Mouse (Mus musculus) forebrain, embryonic 13.5 days (tissue): ENCODE measurements around the gene Echs1. TPM values are rescaled to one million over a fixed set of nuclear protein-coding genes. Genes with fewer than 3 reads are reported as not detected.
A peak's percentile ranks its signal among the peaks of the same experiment; 100 is the strongest.

Source experiments
- ATAC-seq: fragments of 200-750 bp; cut with Nextera tagmentation; 2 replicates; pipeline ENCODE4 v1.8.0; 2017
- H3K27ac ChIP-seq: fragments of 300-500 bp; sonication (generic); 2 replicates; pipeline ENCODE4 v1.5.1; 2015; ENCODE audit warnings: inconsistent platforms, mild to moderate bottlenecking, moderate library complexity
- H3K27me3 ChIP-seq: fragments of 300-500 bp; sonication (generic); 2 replicates; pipeline ENCODE4 v1.6.1; 2015; ENCODE audit warnings: mild to moderate bottlenecking, inconsistent platforms
- H3K36me3 ChIP-seq: fragments of 300-500 bp; sonication (generic); 2 replicates; pipeline ENCODE4 v1.6.1; 2015; ENCODE audit warnings: mild to moderate bottlenecking, inconsistent platforms; ENCODE audit not compliant: poor library complexity, severe bottlenecking
- H3K4me1 ChIP-seq: fragments of 300-500 bp; sonication (generic); 2 replicates; pipeline ENCODE4 v1.6.1; 2015; ENCODE audit warnings: inconsistent platforms
- H3K4me2 ChIP-seq: fragments of 300-500 bp; sonication (generic); 2 replicates; pipeline ENCODE4 v1.6.1; 2015; ENCODE audit warnings: inconsistent platforms, mild to moderate bottlenecking, moderate library complexity
- H3K4me3 ChIP-seq: fragments of 300-500 bp; sonication (generic); 2 replicates; pipeline ENCODE4 v1.5.1; 2015; ENCODE audit warnings: mild to moderate bottlenecking, inconsistent platforms
- H3K9ac ChIP-seq: fragments of 300-500 bp; sonication (generic); 2 replicates; pipeline ENCODE4 v1.6.1; 2015; ENCODE audit warnings: mild to moderate bottlenecking, inconsistent platforms
- H3K9me3 ChIP-seq: fragments of 300-500 bp; sonication (generic); replicated peaks from 2 replicates; pipeline ENCODE4 v1.6.1; 2016; ENCODE audit warnings: inconsistent platforms
- WGBS: fragments of 180-500 bp; shearing (Covaris S2); methylation state at CpG from one replicate; pipeline ENCODE4 v1.1.7; 2015; 5-methylcytosine and 5-hydroxymethylcytosine counted together
- polyA plus RNA-seq: library from polyadenylated mRNA; unstranded; fragments of >200 nt; fragmentation: Nextera tagmentation; extraction: Ambion mirVana; gene quantifications from 2 replicates; pipeline ENCODE4 v1.2.1, GENCODE M21; 2015

Echs1 gene
- polyA plus RNA-seq = 126 and 128 TPM in 2 replicates

GRCm38 (mm10) chr7:140116329-140117054 lies at the start of gene Echs1:
Gene Echs1, minus strand, starts transcription at chr7:140116476.
- H3K4me1 ChIP-seq = peaks cover 9% of the 10 kb centered on the region
- 4% methylated on average over 28 of the region's 28 CpGs for WGBS
- no peaks in the 10 kb centered on the region for H3K9me3 ChIP-seq
- no peaks in the 10 kb centered on the region for H3K27me3 ChIP-seq
- ATAC-seq = peak; percentile 96
- peak within 1 kb of the TSS; percentile 63 for H3K27ac ChIP-seq
- H3K4me3 ChIP-seq = peak within 1 kb of the TSS; percentile 85
- peaks cover 15% of the 10 kb centered on the region; the same call in 1 of the 2 replicates for H3K36me3 ChIP-seq
- peak within 1 kb of the TSS; percentile 87 for H3K4me2 ChIP-seq
- peak within 1 kb of the TSS; percentile 83 for H3K9ac ChIP-seq

GRCm38 (mm10) chr7:140164664-140165063 lies 48.4 kb upstream of the Echs1 start, which contains the start of gene Olfr522:
Gene Olfr522, minus strand, starts transcription at chr7:140164764.
- no peaks in the 10 kb centered on the region for H3K27me3 ChIP-seq
- H3K9ac ChIP-seq = no peak within 1 kb of the TSS
- ATAC-seq = no peak
- WGBS = 81% methylated on average over 7 of the region's 7 CpGs
- H3K4me2 ChIP-seq = no peak within 1 kb of the TSS
- H3K36me3 ChIP-seq = no peaks in the 10 kb centered on the region
- H3K27ac ChIP-seq = no peak within 1 kb of the TSS
- no peak within 1 kb of the TSS for H3K4me3 ChIP-seq
- H3K9me3 ChIP-seq = no peaks in the 10 kb centered on the region
- H3K4me1 ChIP-seq = no peaks in the 10 kb centered on the region

DNA sequence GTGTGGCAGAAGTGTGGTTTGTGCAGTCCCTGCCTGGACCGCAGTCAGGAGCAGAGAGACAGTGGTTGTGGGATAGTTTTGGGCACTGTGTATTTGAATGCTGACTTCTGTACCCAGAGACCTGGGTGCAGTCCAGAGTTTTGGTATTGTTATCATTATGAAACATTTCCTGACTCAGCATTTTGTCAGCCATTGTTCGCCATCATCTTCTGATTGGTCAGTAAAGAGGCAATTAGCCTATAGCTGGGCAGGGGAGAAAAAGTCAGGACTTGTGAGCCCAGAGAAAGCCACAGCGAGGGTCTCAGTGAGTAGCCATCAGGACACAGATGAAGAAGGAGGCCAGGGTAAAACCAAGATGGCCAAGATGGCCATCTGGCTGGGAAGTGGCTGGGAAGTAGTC lies 44.1 kb upstream of the Echs1 start:
- Histone ChIP-seq H3K9ac (no peak overlapping the region), H3K27ac (no peak overlapping the region), H3K9me3 (no peaks in the 10 kb centered on the region), H3K27me3 (peaks cover 4% of the 10 kb centered on the region; the same call in 1 of the 2 replicates), H3K36me3 (no peaks in the 10 kb centered on the region), H3K4me3 (no peak overlapping the region), H3K4me2 (no peak overlapping the region), H3K4me1 (no peaks in the 10 kb centered on the region)
- WGBS = 74% methylated on average over 3 of the region's 3 CpGs
- ATAC-seq = no peak

DNA sequence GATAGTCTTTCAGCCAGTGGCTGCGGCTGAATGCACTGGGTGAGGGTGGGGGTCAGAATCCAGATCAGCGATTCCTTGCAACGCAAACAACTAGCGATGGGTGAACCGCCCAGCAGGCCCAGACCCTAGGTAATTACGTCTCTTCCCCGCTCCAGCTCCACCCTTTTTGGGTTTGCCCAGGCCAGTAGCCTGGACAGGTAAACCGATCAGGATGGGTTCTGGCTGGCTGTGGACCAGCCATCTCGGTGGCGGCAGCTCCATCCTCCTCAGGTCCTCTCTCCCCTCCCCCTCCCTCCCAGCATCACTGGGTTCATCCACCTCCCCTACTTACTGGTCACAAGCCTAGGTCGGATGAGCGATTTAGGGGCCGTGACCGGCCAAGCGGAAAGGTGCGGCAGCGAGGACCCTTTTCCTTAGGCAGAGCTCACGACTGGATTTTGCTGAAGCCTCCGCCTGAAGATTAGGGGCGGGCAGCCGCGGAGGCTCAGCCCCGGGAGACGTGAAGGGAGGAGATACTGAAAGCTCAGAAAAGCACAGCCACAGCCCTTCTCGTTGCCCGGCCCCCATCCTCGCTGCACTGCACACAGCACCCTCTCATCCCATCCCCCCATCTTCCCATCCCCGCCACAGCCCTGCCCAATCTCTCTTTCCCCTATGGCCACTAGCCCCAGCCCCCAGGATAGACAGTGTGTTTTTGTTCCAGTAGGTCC lies 38.1 kb upstream of the Echs1 start, which contains the start of gene Sprn:
TSS of gene Sprn (minus strand) at position 660 of the 710 bp plus-strand sequence.
- H3K9me3 ChIP-seq = no peaks in the 10 kb centered on the region
- peak within 1 kb of the TSS; percentile 64 for H3K9ac ChIP-seq
- ATAC-seq = peak; percentile 72
- H3K36me3 ChIP-seq = no peaks in the 10 kb centered on the region
- H3K4me2 ChIP-seq = peak within 1 kb of the TSS; percentile 60
- peaks cover 17% of the 10 kb centered on the region for H3K4me1 ChIP-seq
- peaks cover 30% of the 10 kb centered on the region for H3K27me3 ChIP-seq
- H3K4me3 ChIP-seq = peak within 1 kb of the TSS; percentile 41
- WGBS = 2% methylated on average over 28 of the region's 28 CpGs
- H3K27ac ChIP-seq = no peak within 1 kb of the TSS; the same call in 1 of the 2 replicates

GRCm38 (mm10) chr7:140153829-140154217 lies 37.5 kb upstream of the Echs1 start:
- ATAC-seq = 0 out of 2 replicates have a peak, but pooled peaks have one; percentile 25
- 15% methylated on average over 4 of the region's 4 CpGs for WGBS
- Histone ChIP-seq H3K27ac (no peak overlapping the region), H3K4me2 (peak overlapping the region; percentile 60), H3K4me1 (peaks cover 17% of the 10 kb centered on the region), H3K9me3 (no peaks in the 10 kb centered on the region), H3K9ac (peak overlapping the region; percentile 64), H3K27me3 (peaks cover 30% of the 10 kb centered on the region), H3K36me3 (no peaks in the 10 kb centered on the region), H3K4me3 (peak overlapping the region; percentile 41)

DNA sequence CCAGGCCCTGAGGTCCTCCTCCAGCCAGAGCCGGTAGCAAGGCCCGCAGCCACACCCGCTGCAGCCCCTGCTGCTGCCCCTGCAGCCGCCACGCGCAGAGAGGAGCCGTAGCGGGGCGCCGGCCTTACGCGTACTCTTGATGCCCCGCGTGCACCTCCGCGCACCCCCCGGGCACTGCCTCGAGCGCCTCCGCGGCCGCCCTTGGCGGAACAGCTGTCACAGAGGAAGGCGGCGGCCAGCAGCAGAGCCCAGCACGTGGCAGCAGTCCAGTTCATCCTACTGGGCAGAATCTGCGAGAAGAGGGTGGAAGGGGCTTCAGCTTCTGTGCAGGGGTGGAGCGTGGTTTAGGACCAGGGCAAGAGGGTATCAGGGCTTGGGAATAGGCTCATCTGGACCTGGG lies 37.1 kb upstream of the Echs1 start:
- H3K27ac ChIP-seq = no peak overlapping the region
- 5% methylated on average over 28 of the region's 28 CpGs for WGBS

GRCm38 (mm10) chr7:140144550-140144949 lies 28.3 kb upstream of the Echs1 start:
- H3K9me3 ChIP-seq = no peaks in the 10 kb centered on the region
- H3K27me3 ChIP-seq = no peaks in the 10 kb centered on the region
- no peak overlapping the region for H3K4me3 ChIP-seq
- no peaks in the 10 kb centered on the region for H3K4me1 ChIP-seq
- no peak overlapping the region for H3K4me2 ChIP-seq
- no peak overlapping the region for H3K27ac ChIP-seq
- no peak for ATAC-seq
- WGBS = 87% methylated on average over 4 of the region's 4 CpGs
- H3K9ac ChIP-seq = no peak overlapping the region
- peaks cover 13% of the 10 kb centered on the region; the same call in 1 of the 2 replicates for H3K36me3 ChIP-seq

More for the DNA sequence above, 37.1 kb upstream of the Echs1 start:
- Histone ChIP-seq H3K27me3 (peaks cover 27% of the 10 kb centered on the region), H3K9me3 (no peaks in the 10 kb centered on the region), H3K4me2 (peak overlapping the region; percentile 60), H3K4me3 (peak overlapping the region; percentile 41), H3K9ac (peak overlapping the region; percentile 64), H3K4me1 (peaks cover 17% of the 10 kb centered on the region), H3K36me3 (no peaks in the 10 kb centered on the region)
- 0 out of 2 replicates have a peak, but pooled peaks have one; percentile 34 for ATAC-seq

- Histone ChIP-seq H3K9me3 (no peaks in the 10 kb centered on the region), H3K27me3 (no peaks in the 10 kb centered on the region), H3K9ac (no peak overlapping the region; the same call in 1 of the 2 replicates), H3K4me1 (peaks cover 7% of the 10 kb centered on the region), H3K4me2 (no peak overlapping the region), H3K4me3 (no peak overlapping the region), H3K27ac (no peak overlapping the region), H3K36me3 (no peaks in the 10 kb centered on the region)
- 6% methylated on average over 14 of the region's 14 CpGs for WGBS
- no peak for ATAC-seq
Measured at GRCm38 (mm10) chr7:140141350-140141749, 25.1 kb upstream of the Echs1 start.

- no peaks in the 10 kb centered on the region for H3K36me3 ChIP-seq
- no peak overlapping the region; the same call in 1 of the 2 replicates for H3K27ac ChIP-seq
- no peak for ATAC-seq
- H3K9me3 ChIP-seq = no peaks in the 10 kb centered on the region
- peak overlapping the region; percentile 83 for H3K4me3 ChIP-seq
- H3K27me3 ChIP-seq = no peaks in the 10 kb centered on the region
- WGBS = under 1% methylated on average over 8 of the region's 8 CpGs
- peaks cover 7% of the 10 kb centered on the region for H3K4me1 ChIP-seq
- H3K4me2 ChIP-seq = peak overlapping the region; percentile 94
- peak overlapping the region; percentile 87 for H3K9ac ChIP-seq
Measured at GRCm38 (mm10) chr7:140138021-140138310, 21.7 kb upstream of the Echs1 start.

DNA sequence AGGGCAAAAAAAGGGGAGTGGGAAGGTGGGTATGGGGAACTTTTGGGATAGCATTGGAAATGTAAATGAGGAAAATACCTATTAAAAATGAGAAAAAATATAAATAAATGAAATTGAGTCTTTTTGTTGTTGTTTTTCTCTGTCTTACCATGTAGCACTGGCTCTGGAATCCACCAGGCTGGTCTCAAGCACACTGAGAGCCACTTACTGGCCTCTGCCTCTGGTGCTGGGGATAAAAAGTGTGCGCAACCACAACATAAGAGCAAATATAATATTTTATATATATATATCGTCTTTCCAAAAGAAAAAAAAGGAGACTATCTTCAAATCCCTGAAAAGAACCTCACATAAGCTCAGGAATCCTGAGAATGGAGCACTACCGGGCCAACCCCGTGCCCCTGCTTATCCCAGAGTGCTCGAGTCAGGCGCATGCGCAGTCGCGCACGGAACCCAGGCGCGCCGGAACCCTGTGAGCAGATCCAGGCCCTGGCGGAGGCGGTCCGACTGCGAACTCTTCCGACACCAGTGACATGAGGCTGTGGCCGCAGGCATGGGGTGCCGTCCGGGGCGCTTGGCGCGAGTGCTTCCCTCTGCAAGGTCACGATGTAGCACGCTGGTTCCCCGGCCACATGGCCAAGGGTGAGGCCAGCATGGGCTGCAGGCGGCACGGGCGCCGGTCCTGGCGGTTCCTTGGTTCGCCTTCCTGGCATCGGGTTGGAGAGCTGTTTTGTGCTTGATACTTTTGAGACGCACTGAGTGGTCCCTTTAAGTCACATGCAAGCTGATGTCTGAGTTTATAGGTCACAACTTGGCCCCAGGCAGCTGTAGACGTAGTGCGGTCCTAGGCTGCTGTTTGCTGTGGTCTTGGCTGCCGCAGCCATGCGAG lies 21.1 kb upstream of the Echs1 start, which contains the start of gene Mtg1:
TSS of gene Mtg1 (plus strand) at position 430 of the 886 bp plus-strand sequence.
- H3K4me3 ChIP-seq = peak within 1 kb of the TSS; percentile 83
- WGBS = 2% methylated on average over 39 of the region's 39 CpGs

GRCm38 (mm10) chr7:140135106-140135770 lies 19.0 kb upstream of the Echs1 start:
- Histone ChIP-seq H3K27ac (no peak overlapping the region), H3K27me3 (no peaks in the 10 kb centered on the region), H3K4me1 (peaks cover 7% of the 10 kb centered on the region), H3K4me3 (no peak overlapping the region), H3K4me2 (no peak overlapping the region), H3K36me3 (0 out of 2 replicates have a peak, but pooled peaks cover under 1% of the 10 kb centered on the region), H3K9me3 (no peaks in the 10 kb centered on the region), H3K9ac (no peak overlapping the region)
- ATAC-seq = no peak
- 90% methylated on average over 5 of the region's 5 CpGs for WGBS

More for the DNA sequence above, 21.1 kb upstream of the Echs1 start, which contains the start of gene Mtg1:
- H3K36me3 ChIP-seq = no peaks in the 10 kb centered on the region
- no peaks in the 10 kb centered on the region for H3K9me3 ChIP-seq
- peak within 1 kb of the TSS; percentile 52; the same call in 1 of the 2 replicates for H3K27ac ChIP-seq
- peaks cover 7% of the 10 kb centered on the region for H3K4me1 ChIP-seq
- ATAC-seq = peak; percentile 98
- H3K4me2 ChIP-seq = peak within 1 kb of the TSS; percentile 94
- H3K27me3 ChIP-seq = no peaks in the 10 kb centered on the region
- peak within 1 kb of the TSS; percentile 87 for H3K9ac ChIP-seq
